Mouse (Mus musculus) kidney, adult 2 months (tissue): ENCODE measurements around the gene Rai1. TPM values are rescaled to one million over a fixed set of nuclear protein-coding genes. Genes with fewer than 3 reads are reported as not detected.

Source experiments
- DNase-seq: peaks from one replicate; pipeline ENCODE4 v3.0.0; 2021
- H3K27ac ChIP-seq: fragments of 200-500 bp; 2 replicates; pipeline ENCODE4 v1.5.1; 2012; ENCODE audit warnings: low read depth, low read length, control low read depth, inconsistent platforms; ENCODE audit not compliant: insufficient read depth
- H3K27me3 ChIP-seq: fragments of 200-500 bp; replicated peaks from 2 replicates; pipeline ENCODE4 v1.6.1; 2012; ENCODE audit warnings: mild to moderate bottlenecking, moderate library complexity, low read length, inconsistent platforms; ENCODE audit not compliant: control insufficient read depth, insufficient read depth
- H3K36me3 ChIP-seq: fragments of 200-500 bp; 2 replicates; pipeline ENCODE4 v1.6.1; 2012; ENCODE audit warnings: mild to moderate bottlenecking, moderate library complexity, low read length, inconsistent platforms; ENCODE audit not compliant: control insufficient read depth, insufficient read depth
- H3K4me1 ChIP-seq: fragments of 200-500 bp; 2 replicates; pipeline ENCODE4 v1.6.1; 2011; ENCODE audit warnings: low read length; ENCODE audit not compliant: control insufficient read depth, insufficient read depth
- H3K4me3 ChIP-seq: fragments of 200-500 bp; 2 replicates; pipeline ENCODE4 v1.5.1; 2011; ENCODE audit warnings: mild to moderate bottlenecking, low read depth, low read length, control low read depth; ENCODE audit not compliant: insufficient read depth
- CTCF ChIP-seq: fragments of 200-500 bp; conservative IDR thresholded peaks from 2 replicates; pipeline ENCODE4 v1.5.1; 2011; ENCODE audit warnings: low read depth, mild to moderate bottlenecking, control low read depth, low read length, moderate library complexity, mixed read lengths; ENCODE audit not compliant: insufficient read depth, insufficient read length
- POLR2A ChIP-seq: fragments of 200-500 bp; IDR thresholded peaks from one replicate; pipeline ENCODE4 v1.6.1; 2011; ENCODE audit warnings: low read depth, low read length, control low read depth
- WGBS: fragments of 180-500 bp; shearing (Covaris S2); methylation state at CpG from one replicate; pipeline ENCODE4 v1.1.7; 2018; 5-methylcytosine and 5-hydroxymethylcytosine counted together
- polyA plus RNA-seq: library from polyadenylated mRNA; depleted of rRNA; stranded (reverse); fragments of >200 nt; gene quantifications from 2 replicates; pipeline ENCODE4 v1.2.3, GENCODE M21; 2012; rRNA removed

Gene Rai1
- polyA plus RNA-seq = 26.1 and 29.2 TPM in 2 replicates

DNA sequence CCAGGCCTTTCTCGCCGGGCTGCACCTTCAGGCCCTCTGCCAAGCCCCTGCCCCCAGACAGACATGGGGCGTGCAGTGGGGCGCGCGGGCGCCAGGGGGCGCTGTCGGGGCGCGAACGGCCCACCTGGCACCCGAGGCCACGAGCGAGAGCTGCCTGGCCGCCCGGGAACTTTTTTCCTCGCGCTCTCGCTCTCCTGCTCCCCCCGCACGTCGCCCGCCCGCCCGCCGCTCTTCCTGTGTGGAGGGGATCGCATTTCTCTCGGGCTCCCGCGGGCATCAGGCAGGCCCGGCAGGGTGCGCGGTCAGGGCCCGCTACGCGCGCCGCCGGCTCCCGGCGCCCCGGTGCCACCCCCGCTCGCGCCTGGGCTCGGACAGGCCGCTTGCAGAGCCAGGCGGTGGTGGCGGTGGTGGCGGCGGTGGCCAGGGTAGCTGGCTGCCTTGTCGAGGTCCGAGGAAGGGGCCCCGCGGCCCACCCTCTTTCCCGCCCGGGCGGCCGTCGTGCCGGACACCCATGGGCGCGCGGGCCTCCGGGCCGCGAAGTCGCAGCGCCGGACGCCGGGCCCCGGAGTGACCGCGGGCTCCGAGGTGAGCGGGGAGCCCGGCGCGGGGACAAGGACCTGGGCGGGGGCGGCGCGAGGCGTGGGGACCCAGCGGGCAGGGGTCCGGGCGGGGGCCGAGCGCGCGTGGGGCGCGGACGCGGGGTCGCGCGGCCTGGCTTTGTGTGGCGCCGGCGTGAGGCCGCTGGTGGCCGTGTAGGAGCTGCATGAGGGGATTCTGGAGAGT, at the start of gene Rai1:
Gene Rai1 (plus strand): TSS at position 204 of the 783 bp plus-strand sequence.
- Histone ChIP-seq H3K27me3 (no peaks in the 10 kb centered on the region), H3K4me3 (peak within 1 kb of the TSS; percentile 73), H3K4me1 (peaks cover 29% of the 10 kb centered on the region), H3K36me3 (no peaks in the 10 kb centered on the region), H3K27ac (peak within 1 kb of the TSS; percentile 91)
- WGBS = 1% methylated on average over 104 of the region's 105 CpGs
- DNase-seq = peak; percentile 94
- TF ChIP-seq POLR2A (no peak), CTCF (peak; percentile 71)

DNA sequence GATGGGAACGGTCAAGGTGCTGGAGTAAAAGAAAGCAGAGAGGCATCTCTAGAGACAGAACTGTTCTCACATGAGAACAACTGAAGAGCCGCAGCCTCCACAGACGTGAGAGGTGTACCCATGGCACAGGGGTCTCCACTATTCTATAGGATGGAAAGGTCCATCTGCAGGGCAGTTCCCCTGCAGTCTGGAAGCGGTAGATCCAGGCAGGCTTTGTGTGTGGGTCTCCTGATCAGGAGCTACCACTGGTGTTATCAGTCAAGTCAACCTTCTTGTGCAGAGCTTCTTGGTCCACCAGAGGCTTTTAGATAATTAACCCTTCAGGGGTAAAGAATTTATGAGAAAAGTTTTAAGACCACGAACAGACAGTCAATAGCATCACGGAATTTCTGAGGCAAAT, 48.3 kb upstream of the Rai1 start:
- TF ChIP-seq POLR2A (no peak), CTCF (no peak)
- Histone ChIP-seq H3K36me3 (no peaks in the 10 kb centered on the region), H3K4me3 (no peak overlapping the region), H3K27ac (no peak overlapping the region), H3K27me3 (no peaks in the 10 kb centered on the region), H3K4me1 (no peaks in the 10 kb centered on the region)
- no peak for DNase-seq
- 83% methylated on average over 6 of the region's 6 CpGs for WGBS

DNA sequence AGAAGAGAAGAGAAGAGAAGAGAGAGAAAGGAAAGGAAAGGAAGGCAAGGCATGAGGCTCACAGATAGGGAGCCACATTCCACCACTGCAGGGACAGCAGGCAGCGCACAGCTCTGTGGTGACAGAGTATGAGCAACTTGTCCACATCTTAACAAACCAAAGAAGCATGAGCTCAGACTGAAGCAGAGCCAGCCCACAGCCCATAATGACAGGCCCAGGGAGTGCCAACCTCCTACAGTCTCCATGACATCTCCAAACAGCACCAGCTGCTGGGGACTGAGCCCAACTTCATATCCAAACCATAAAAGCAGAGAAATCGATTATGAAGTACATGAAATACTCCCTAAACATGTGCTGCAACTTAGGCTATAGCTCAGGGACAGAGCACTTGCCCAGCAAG, 46.8 kb upstream of the Rai1 start:
- no peaks in the 10 kb centered on the region for H3K27me3 ChIP-seq
- TF ChIP-seq CTCF (no peak), POLR2A (no peak)
- 67% methylated on average over 2 of the region's 2 CpGs for WGBS
- no peaks in the 10 kb centered on the region for H3K4me1 ChIP-seq
- DNase-seq = no peak
- H3K4me3 ChIP-seq = no peak overlapping the region
- H3K36me3 ChIP-seq = no peaks in the 10 kb centered on the region
- no peak overlapping the region for H3K27ac ChIP-seq

DNA sequence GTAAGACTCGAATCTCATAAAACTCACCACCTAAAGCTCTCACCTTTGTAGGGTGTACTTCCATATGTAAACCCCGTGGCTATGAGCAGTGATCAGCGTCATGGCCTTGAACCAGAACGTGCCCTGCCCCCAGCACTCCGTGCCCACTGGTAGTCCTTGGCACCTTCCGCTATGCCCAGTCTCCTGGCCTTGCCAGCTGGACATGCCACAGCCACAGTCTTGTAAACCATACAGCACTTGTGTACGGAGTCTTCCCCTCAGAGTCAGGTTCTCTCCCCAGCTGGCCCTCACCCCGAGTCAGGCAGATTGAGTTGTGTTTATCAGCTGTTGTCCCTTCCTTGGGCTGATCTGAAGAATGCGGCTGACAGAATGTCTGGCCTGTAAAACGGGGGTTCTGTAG, 46.4 kb upstream of the Rai1 start:
- Histone ChIP-seq H3K27ac (no peak overlapping the region), H3K4me3 (no peak overlapping the region), H3K27me3 (no peaks in the 10 kb centered on the region), H3K36me3 (no peaks in the 10 kb centered on the region), H3K4me1 (no peaks in the 10 kb centered on the region)
- DNase-seq = no peak
- WGBS = 81% methylated on average over 10 of the region's 10 CpGs
- TF ChIP-seq CTCF = no peak
- no peak for TF ChIP-seq POLR2A

DNA sequence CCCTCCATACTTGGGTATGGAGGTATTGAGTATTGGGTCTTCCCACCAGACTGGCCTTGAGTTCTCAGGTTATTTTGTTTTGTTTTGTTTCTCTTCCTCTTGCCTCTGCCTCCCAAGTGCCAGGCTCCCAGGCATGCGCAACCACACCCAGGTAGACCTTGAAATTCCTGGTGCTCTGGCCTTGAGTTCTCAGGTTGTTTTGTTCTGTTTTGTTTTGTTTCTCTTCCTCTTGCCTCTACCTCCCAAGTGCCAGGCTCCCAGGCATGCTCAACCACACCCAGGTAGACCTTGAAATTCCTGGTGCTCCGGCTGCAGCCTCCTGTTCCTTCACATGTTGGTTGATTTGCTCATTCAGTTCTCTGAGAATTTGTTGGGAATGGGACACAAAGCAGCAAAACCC, 44.8 kb upstream of the Rai1 start:
- Histone ChIP-seq H3K4me3 (no peak overlapping the region), H3K27me3 (no peaks in the 10 kb centered on the region), H3K36me3 (no peaks in the 10 kb centered on the region), H3K27ac (no peak overlapping the region), H3K4me1 (no peaks in the 10 kb centered on the region)
- 97% methylated on average over 2 of the region's 2 CpGs for WGBS
- TF ChIP-seq POLR2A (no peak), CTCF (no peak)
- DNase-seq = no peak

DNA sequence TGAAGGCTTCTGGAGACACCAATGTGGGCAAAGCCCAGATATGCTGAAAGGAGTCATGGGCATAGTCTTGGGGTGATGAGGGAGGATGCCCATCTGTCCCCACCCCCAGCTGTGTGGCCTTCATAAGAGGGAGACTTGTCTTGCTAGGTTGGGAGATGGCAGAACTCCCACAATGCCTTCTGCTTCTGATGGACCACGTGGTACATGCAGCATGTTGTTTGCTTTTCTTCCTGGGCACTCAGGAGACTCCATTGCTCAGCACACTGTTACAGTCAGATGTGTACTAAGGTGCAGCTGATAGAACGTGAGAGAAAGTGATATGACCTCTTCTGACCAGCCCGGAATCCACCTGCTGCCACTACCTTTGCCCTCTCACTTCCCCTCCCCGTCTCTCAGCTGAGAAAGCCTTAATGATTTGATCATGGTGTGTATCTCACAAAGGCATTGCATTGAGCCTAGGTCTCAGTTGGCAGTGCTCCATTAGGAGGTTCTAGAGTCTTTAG, 43.3 kb upstream of the Rai1 start:
- no peak overlapping the region for H3K27ac ChIP-seq
- no peaks in the 10 kb centered on the region for H3K36me3 ChIP-seq
- no peaks in the 10 kb centered on the region for H3K4me1 ChIP-seq
- no peak overlapping the region for H3K4me3 ChIP-seq
- 65% methylated on average over 4 of the region's 4 CpGs for WGBS
- H3K27me3 ChIP-seq = no peaks in the 10 kb centered on the region
- TF ChIP-seq CTCF (no peak), POLR2A (no peak)
- DNase-seq = no peak

DNA sequence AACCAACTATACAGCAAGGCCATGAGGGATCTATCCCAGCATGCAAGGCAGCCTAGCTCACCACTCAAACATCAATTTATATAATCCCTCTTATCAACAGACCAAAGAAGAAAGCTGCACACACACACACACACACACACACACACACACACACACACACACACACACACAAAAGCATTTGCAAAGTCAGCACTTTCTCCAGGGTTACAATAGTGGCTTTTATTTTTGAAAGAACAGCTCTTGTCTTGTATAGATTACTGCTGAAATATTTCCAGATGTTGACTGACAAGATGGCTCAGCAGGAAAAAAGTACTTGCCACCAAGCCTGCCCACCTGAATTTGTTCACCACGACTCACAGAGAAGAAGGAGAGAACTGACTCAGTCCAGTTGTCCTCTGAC, 39.5 kb upstream of the Rai1 start:
- DNase-seq = no peak
- no peaks in the 10 kb centered on the region for H3K27me3 ChIP-seq
- H3K36me3 ChIP-seq = no peaks in the 10 kb centered on the region
- TF ChIP-seq CTCF (no peak), POLR2A (no peak)
- 48% methylated on average over 1 of the region's 1 CpGs for WGBS
- H3K4me1 ChIP-seq = no peaks in the 10 kb centered on the region
- H3K27ac ChIP-seq = no peak overlapping the region
- no peak overlapping the region for H3K4me3 ChIP-seq
